Mouse (Mus musculus) monocyte, adult 5-6 weeks (primary cell): ENCODE measurements around the gene Shld2. TPM values are rescaled to one million over a fixed set of nuclear protein-coding genes. Genes with fewer than 3 reads are reported as not detected.
"Not testable (repeated sequence)": the region's sequence is repeated elsewhere in the genome, so short reads cannot be mapped to it uniquely, and the experiment has no call there.

Source experiments
- ATAC-seq: fragments of 153-309, 156-312 bp; replicated peaks from 2 replicates; pipeline ENCODE4 v1.8.0; 2017; ENCODE audit warnings: mild to moderate bottlenecking; ENCODE audit not compliant: low TSS enrichment, insufficient number of reproducible peaks, severe bottlenecking, poor library complexity, low FRiP score
- total RNA-seq: library from RNA; stranded (forward); fragments of 200-1000, 200-491, 200-594 nt; gene quantifications from 3 replicates; pipeline ENCODE4 v1.2.3, GENCODE M21; 2017

The Shld2 gene
- total RNA-seq, 1 experiment from 2014 or later = 21.5 TPM

DNA sequence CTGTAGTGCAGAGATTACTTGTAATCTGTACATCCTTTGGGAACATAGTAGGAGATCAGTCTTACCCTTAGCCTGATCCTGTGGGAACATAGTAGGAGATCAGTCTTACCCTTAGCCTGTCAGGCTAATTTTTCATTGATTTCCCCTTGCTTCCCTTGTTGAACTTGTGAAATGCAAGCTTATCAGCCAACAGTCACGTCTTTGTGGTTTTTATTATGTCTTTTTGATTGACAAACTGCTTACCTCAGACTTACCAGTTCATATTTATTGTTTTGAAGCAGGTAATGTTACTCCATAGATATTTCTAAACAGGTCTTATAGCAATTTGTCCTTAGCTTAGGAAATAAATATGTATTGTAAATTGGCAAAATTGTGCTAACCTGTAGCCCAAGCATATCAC, 17.3 kb upstream of the Shld2 start:
- no peak for ATAC-seq

DNA sequence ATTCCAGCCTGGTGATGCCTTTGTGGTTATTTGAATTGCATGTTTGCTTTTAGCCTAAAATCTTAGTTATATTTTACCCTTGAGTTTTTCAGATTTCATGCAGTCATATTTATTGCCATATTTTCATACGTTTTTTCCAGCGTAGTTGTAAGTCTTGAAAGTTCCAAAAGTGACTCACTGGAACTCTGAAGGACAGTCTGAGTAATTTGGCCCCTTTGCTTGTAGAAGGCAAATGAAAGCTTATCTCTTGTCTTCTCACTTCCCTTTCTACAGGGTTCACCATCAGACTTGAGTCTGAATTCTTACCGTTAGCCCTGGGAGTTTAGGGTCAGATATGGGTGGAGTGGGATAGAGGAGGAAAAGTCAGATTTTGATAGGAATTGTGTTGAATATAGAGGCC, 16.3 kb upstream of the Shld2 start:
- no peak for ATAC-seq

DNA sequence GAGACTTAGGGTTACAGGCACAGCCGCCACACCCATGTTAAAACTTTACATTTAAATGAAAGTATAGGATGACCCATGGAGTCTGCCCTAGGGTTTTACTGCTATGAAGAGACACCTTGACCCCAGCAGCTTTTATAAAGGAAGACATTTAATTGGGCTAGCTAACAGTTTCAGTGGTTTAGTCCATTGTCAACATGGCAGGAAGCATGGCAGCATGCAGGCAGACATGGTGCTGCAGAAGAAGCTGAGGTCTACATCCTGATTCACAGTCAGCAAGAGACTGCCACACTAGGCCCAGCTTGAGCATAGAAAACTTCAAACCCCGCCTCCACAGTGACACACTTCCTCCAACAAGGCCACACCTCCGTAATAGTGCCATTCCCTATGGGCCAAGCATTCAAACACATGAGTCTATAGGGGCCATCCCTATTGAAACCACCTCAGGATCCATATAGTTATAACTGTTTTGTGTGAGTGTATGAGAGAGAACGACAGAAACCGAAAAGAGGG, 13.3 kb upstream of the Shld2 start:
- no peak for ATAC-seq

DNA sequence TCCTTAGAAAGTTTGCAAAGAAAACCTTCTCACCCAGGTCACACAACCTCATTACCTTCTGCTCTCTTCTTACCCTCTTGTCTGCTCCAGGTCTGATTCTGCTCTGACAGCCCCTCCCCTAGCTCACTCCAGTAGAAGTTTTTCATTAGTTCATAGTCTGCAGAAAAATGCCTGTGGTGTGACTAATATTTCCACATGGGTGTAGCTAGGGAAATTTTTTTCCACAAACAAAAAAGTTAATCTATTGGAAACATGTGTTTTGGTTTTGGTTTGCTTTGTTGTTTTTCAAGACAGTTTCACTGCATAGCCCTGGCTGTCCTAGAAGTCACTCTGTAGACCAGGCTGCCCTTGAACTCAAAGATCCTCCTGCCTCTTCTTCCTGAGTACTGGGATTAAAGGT, 7.8 kb upstream of the Shld2 start:
- no peak for ATAC-seq

DNA sequence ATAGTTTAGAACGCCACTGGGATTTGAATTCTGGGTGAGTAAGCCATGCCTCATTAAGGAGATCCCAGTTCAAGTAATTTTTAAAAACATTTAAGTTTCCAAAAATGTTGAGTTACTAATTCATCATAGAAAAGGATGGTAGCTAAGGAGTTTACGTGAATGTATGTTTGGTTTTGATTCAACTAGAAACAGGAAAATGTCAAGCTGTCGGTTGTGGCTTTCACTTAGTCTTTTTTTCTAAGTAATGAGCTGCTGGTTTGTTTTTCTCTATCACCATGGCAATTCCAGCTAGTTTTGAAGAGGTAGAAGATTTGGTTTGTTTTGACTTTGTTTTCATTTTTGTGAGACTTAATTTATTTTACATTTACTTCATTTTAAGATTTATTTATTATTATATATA, 7.1 kb upstream of the Shld2 start:
- no peak for ATAC-seq

DNA sequence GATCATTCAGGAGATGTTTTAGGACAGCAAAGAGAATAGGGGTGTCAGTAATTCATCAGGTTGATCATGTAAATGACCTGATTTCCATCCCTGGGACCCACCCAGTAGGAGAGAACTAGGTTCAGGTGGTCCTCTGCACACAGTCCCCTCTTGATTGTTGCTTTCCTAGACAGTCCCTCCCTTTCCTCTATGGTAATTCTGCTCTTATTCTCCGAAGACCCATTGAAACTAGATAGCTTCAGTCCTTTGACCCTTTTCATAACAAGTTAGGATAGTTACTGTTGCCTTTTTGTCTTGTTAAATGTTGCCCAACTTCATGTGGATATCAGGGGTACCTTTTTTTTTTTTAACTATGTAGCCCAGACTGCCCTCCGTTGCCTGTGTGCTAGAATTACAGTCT, 6.1 kb upstream of the Shld2 start:
- no peak for ATAC-seq

DNA sequence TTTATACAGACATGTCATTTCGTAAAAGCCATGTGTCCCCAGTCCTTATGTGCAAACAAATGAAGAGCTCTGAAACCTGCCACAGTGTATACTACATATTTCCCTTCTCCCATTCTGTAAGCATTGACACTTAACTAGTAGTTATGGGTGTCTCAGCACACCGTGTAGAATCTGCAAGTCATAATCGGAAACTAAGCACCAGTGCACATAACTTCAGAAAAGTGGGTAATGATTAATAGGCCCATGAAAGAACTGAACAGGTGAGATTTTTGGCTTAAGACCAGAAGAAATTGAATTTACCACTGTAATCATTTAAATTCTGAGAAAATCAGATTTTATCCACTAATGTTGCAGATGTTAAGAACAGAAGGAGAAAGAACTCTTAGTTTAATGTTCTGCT, 4.5 kb upstream of the Shld2 start:
- no peak for ATAC-seq

DNA sequence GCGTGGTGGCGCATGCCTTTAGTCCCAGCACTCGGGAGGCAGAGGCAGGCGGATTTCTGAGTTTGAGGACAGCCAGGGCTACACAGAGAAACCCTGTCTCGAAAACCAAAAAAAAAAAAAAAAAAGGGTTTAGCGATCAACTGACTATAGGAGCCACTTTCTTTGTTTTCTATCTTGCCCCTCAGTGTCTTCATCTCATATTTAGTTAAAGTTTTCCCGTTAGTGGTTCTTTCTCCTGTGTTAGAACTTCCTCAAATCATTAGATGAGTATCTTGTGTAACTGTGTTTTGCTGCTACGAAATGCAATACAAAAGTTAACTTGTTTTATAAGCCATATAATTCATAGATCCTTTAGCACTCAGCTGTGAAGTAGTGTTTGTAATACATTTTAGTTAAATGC, 4.1 kb upstream of the Shld2 start:
- ATAC-seq = not testable (repeated sequence)

DNA sequence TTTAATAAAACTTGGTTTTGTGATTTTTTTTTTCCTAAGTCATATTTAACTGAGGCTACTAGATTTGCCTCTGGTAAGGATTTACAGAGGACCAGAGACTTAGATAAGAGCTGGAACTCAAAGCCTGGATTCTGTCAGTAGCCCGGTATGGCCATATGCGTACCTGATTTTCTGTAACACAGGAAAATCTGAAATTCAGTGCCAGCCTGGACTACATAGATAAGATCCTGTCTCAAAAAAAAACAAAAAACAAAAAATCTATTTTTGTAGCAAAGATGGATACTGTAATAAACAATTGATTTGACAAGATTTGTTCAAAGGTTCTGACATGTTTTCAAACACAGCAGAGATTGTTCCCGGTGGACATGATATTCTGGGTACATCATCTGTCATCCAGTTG, 3.3 kb upstream of the Shld2 start:
- no peak for ATAC-seq

DNA sequence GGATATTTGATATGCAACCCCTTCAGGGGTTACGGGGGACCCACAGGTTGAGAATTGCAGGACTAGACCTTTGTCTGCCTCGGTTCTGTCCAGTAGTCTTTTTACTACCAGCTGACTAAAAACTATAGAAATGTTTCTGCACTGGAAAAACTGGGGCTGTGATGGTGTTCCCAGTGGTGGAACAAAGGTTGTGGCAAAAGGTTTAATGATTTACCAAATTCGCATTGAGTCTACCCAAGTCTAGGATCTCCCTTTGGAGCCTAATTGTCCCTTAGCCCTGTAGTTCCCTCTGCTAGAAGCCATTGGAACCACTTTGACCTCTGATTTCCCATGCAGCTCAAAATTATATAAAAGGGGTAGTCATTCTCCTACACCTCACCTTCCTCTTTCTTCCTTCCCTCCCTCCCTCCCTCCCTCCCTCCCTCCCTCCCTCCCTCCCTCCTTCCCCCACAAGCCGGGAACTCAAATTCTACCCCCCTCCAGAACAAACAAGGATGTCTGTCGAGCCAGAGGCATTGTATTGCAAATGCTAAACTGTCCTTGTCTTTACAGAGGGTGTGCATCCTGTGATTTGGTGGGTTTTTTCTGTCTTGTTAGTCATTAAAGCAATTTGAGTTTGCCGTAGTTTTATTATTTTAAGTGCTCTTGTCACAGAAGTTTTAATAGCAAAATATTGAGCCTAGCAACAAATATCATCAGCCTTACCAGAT, 2.2 kb upstream of the Shld2 start:
- no peak for ATAC-seq

DNA sequence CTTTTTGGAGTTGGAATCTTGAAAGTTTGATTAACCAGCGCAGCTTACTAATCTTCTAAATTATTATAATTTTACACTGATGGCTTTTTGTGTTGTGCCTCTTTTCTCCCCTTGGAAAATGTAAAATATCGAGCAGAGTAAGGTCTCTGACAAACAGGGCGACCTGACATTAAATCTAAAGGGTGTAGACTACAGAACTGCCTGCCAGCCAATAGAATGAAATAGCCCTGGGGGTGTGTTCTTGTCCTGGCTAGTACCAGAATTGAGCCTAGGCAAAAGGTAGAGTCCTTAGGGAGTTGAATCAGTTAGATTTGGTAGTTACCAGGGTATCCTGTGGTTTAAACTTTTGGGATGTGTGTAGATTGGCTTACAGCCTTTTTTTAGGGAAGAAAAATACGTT, 1.4 kb upstream of the Shld2 start:
- no peak for ATAC-seq

DNA sequence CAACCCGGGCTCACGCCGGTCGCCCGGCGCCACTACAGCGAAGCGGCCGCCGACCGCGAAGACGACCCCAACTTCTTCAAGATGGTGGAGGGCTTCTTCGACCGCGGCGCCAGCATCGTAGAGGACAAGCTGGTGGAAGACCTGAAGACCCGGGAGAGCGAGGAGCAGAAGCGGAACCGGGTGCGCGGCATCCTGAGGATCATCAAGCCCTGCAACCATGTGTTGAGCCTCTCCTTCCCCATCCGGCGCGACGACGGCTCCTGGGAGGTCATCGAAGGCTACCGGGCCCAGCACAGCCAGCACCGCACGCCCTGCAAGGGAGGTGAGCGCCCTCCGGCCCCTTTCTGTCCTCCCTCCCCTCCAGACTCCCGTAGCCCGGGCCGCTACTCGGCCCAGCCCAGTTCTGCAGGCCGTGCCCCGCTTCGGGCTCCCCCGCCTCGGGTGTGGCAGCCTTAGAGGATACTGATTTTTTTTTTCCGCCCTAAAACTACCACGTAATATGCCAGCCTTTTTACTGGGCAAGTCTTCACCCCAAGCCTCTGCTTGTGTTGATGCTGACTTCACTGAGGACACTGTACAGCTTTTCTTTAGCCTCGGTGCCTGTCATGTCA, 833 bp upstream of the Shld2 start:
- peak; percentile 51 for ATAC-seq

DNA sequence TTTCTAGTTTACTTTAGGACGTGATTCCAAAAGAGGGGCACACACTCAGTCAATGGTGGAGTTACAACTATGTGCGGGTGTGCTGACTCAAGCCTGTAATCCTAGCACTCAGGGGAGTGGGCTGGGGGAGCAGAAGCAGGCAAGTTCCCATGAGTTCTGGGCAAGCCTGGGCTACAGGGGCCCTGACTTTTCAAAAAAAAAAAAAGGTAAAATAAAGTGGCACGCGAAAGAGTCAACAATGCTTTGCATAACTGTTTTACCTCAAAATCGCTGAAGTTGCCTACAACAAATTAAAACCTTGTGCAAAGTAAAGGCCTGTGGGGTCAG, 423 bp downstream of the Shld2 start:
- no peak for ATAC-seq

DNA sequence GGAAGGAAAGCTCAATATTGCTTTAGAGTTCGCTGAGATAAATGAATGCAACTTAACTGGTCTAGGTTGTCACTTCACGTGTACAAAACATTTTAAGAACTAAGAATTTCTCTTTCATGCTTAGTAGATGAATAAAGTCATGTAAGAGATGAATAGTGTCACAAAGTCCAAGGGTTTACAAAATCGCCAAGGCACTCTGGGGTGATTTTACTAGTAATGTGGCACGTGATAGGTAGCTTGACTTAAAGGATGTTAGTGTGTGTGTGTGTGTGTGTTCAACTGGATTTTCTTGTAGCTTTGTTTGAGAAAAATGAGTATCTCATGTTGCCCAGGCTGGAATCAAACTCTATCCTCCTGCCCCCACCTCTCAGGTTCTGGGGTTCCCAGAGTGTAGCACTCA, 1.0 kb downstream of the Shld2 start:
- ATAC-seq = no peak

DNA sequence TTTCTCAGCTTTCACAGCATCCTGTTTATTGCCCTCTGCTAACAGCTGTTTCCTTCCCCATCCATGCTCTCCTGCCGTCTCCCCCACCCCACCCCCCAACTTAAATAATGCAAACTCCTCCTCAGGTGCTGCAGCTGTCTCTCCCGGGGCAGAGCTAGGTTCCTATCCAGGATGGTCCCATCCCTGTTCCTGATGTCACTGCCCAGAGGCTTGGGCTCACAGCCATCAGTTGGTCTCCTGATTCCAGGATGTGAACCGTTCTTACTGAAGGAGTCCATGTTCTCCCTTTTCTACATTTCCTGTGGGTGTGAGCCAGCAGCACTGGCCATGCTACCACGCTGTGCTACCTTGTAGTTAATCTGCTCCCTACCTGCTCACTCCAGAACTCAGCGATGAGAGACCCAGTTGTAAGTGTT, 7.0 kb downstream of the Shld2 start:
- no peak for ATAC-seq

DNA sequence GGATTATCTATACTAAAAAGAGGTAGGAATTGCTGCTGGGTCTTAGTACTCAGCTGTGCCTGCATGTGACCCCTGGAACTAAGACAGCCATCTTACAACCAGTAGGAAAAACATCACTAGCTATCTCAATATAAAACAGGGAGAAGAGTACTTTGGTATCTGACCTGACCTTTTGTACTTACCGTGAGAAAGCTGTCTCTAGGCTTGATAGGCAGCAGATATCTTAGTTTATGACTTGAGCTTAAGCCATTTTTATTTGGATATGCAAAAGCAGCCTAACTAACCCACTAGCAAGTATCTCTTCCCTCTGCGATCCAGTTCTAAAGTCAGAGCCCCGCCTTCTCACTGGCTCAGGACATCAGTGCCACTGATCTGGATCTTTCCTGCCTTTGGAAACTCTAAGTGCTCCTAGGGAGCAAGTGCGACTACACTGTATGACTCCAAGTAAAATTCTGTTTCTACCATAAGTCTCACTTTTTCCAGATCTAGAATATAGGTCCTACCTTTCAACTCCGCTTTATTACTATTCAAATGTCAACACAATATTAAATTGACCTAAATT, 7.5 kb downstream of the Shld2 start:
- no peak for ATAC-seq

DNA sequence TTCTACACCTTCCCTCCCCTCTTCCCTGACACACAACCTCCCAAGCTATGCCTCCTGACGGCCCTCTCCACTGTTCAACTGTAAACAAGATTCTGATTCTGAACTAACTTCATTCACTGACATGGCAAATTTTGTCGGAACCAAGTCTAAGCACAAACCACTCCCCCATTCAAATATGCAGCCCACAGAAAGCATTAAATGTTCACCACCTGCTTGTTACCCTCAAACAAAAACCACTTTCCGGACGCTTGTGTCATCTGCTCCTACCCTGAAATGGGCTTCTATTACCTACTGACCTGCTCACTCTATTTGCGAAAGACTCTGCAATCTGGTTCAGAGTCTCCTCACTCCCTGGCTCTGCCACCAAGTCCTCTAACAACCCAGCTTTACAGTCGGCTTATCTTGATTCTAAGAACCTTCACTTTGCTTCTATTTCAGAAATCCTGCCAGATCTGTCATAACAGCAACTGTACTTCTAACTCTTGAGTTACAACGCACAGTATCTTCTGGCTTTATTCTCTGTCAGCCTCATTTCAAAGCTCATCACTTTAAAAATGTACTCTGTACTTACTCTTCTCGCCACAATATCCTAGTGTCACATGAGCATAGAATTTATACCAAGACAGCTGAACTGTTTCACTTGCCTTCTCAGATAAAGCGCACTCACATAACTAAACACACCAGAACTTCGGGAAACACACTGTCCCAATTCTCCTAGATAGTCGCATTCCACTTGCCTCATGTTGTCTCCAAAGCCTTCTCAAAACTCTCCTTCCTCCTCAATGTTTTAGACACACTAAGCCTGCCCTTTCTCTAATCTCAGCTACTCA, 11.2 kb downstream of the Shld2 start:
- no peak for ATAC-seq

DNA sequence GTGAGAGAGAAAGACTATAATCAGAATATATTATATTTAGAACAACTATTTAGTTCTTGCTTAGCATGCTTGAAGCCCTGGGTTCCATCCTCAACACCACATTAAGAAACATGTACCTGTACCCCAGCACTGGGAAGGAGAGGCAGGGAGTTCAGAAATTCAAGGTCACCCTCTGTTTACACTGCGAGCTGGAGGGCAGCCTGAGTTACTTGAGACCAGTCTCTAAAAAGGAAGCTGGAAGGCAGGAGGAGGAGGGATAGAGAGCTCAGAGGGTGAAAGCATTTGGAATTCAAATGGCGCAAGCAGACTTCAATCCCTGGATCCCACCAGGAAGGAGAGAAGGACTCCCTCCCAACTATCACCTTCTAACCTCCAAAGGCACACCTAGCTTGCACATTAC, 12.7 kb downstream of the Shld2 start:
- ATAC-seq = no peak

DNA sequence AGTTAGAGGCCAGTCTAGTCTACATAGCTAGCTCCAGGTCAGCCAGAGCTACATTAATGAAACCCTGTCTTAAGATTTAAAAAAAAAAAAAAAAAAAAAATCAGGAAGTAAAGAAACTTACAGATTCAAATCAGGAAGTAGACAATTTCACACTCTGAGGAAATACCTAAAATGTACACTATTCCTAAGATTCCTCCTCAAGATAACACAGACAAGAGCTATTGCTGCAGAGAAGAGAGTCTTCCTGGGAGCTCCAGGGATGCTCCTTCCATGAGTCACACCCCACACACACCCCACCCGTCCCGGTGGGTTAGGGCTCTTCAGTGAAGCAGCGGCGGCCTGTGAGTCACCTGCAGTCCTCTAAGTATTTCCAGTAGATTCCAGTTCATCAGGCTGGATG, 13.3 kb downstream of the Shld2 start:
- no peak; the same call in 1 of the 2 replicates for ATAC-seq

DNA sequence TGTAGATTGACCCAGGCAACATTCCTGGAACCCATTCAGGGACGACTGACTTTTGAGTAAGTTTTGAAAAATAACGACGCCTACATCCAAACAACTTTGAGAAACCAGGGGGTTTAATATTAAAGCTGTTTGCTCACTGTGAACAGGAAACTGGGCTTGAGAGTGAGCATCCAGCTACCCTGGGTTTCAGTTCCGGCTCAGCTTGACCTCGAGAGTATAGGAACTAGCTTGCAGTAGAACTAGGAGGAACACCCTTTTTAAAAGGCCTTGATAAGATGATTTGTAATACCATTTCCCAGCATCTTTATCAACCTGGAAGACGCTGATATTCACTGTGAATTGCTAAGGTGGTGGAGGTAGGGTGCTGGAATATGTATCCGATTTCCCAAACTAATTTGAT, 13.9 kb downstream of the Shld2 start:
- peak; percentile 92 for ATAC-seq
